In the genomic region with DNA sequence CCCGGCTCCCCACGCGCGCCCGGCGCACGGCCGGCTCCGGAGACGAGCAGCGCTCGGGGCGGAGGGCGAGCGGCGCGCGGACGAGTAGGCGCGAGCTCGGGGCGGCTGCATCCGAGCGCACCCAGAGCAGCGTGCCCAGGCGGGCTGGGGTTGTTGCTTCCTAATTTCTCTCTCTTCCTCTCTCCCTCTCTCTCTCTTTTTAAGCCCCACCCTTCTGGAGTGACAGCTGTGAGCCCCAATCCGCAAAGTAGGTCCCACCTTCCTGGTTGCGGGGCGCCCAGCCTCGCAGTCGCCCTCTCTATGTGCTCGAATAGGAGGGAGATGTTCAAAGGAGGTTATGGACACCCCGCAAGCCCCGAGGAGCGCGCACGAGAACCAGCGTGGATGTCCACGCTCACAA, we compare ENCODE assay signal across 9 mouse cellular contexts. TPM values are rescaled to one million over a fixed set of nuclear protein-coding genes. Genes with fewer than 3 reads are reported as not detected.
DNase-seq lines count a peak whose midpoint lies in the region; ATAC-seq and TF ChIP-seq lines count a peak whose summit lies in the region.
"Had no signal": no experiment of that assay in that cellular context is flagged by ENCODE, and none has a peak within 500 bp of the region (broad histone marks: within the 10 kb centered on the region; RNA-seq: fewer than 3 reads in every experiment).

A gene (minus strand): TSS at position 162 of the 400 bp plus-strand sequence.

- peak within 1 kb of the TSS; percentile 41 for H3K4me3 ChIP-seq in kidney, embryonic 16.5 days (ENCODE audit: low read length)
- H3K4me3 ChIP-seq in left cerebral cortex, adult 2 months: peak within 1 kb of the TSS; percentile 69
- H3K4me3 ChIP-seq in midbrain, embryonic 14.5 days (replicated peaks; ENCODE audit: low read depth, low read length): peak within 1 kb of the TSS; percentile 49

- intact Hi-C loops in left cerebral cortex, adult 2 months (cut with DNase I): loop anchor here (5.0 kb wide), 7 partner anchors 66 to 611 kb away; no protein-coding TSS in a partner anchor

- no peak within 1 kb of the TSS for H3K27ac ChIP-seq in kidney, embryonic 16.5 days (ENCODE audit: low read length)
- H3K27ac ChIP-seq in left cerebral cortex, adult 2 months: peak within 1 kb of the TSS; percentile 85
- no peak within 1 kb of the TSS for H3K27ac ChIP-seq in midbrain, embryonic 14.5 days (replicated peaks; ENCODE audit: low read depth, low read length)

- no peak for DNase-seq in kidney, postnatal 25 days
- DNase-seq in left cerebral cortex, adult 2 months (ENCODE audit: extremely low spot score in 1 of 2, low spot score in 2 of 2): peak; percentile 69 to 78
- DNase-seq in midbrain, embryonic 14.5 days: peak; percentile 63
- no peak for DNase-seq in urinary bladder, postnatal 10 days (ENCODE audit: low spot score)
- DNase-seq in spleen, adult 12 weeks (ENCODE audit: low spot score): no peak

- H3K36me3 ChIP-seq in kidney, embryonic 16.5 days (ENCODE audit: insufficient read depth, low read length): no peaks in the 10 kb centered on the region
- H3K36me3 ChIP-seq in midbrain, embryonic 14.5 days (ENCODE audit: control insufficient read depth, insufficient read depth, low read length): no peaks in the 10 kb centered on the region
- H3K36me3 ChIP-seq: G1E had no signal

- H3K4me1 ChIP-seq in kidney, embryonic 16.5 days (ENCODE audit: insufficient read depth, low read length): no peaks in the 10 kb centered on the region
- H3K4me1 ChIP-seq in midbrain, embryonic 14.5 days (ENCODE audit: control insufficient read depth, insufficient read depth, low read length): no peaks in the 10 kb centered on the region

- H3K27me3 ChIP-seq in kidney, embryonic 16.5 days (ENCODE audit: insufficient read depth, low read length): peaks cover 66% of the 10 kb centered on the region
- peaks cover 44% of the 10 kb centered on the region for H3K27me3 ChIP-seq in midbrain, embryonic 14.5 days (ENCODE audit: control insufficient read depth, insufficient read depth, low read length)

- peak; percentile 19; the same call in 1 of the 2 replicates for ATAC-seq in kidney, embryonic 16.5 days (ENCODE audit: low FRiP score, low TSS enrichment)
- ATAC-seq in frontal cortex, adult (ENCODE audit: low TSS enrichment): peak; percentile 88
- no peak for ATAC-seq in midbrain, embryonic 14.5 days (ENCODE audit: low FRiP score, low TSS enrichment)
- ATAC-seq in CD4-positive, CD25-positive, alpha-beta regulatory T cell, adult 4 months: no peak

- TF ChIP-seq CTCF in left cerebral cortex, adult 2 months (IDR thresholded peaks at IDR 0.05): no peak

- H3K9me3 ChIP-seq in kidney, embryonic 16.5 days (ENCODE audit: low read length): no peaks in the 10 kb centered on the region
- H3K9me3 ChIP-seq in midbrain, embryonic 14.5 days (ENCODE audit: control insufficient read depth, low read length): no peaks in the 10 kb centered on the region

- under 1% methylated on average over 39 of the region's 40 CpGs for WGBS in kidney, embryonic 16.5 days
- WGBS in midbrain, embryonic 14.5 days: under 1% methylated on average over 40 of the region's 40 CpGs

- peak within 1 kb of the TSS; percentile 67 for H3K4me2 ChIP-seq in kidney, embryonic 16.5 days (replicated peaks; ENCODE audit: low read depth, low read length)
- peak within 1 kb of the TSS; percentile 86 for H3K4me2 ChIP-seq in midbrain, embryonic 14.5 days (ENCODE audit: low read length)

- H3K9ac ChIP-seq in kidney, embryonic 16.5 days (replicated peaks; ENCODE audit: low read length): peak within 1 kb of the TSS; percentile 34
- peak within 1 kb of the TSS; percentile 52 for H3K9ac ChIP-seq in midbrain, embryonic 14.5 days (replicated peaks; ENCODE audit: low read length)

RNA-seq across cellular contexts. Expression of the gene that starts here (rescaled TPM):
- 0.19 and 0.31 TPM in 2 replicates for polyA plus RNA-seq in kidney, embryonic 16.5 days (2015; fragmentation: Nextera tagmentation; extraction: Ambion mirVana)
- 10 to 100 TPM; 57.7 to 59.9 TPM for total RNA-seq in left cerebral cortex, adult 2 months (2021)
- 4.0 and 4.1 TPM in 2 replicates for polyA plus RNA-seq in midbrain, embryonic 14.5 days (2014; fragmentation: Nextera tagmentation; extraction: Ambion mirVana)
- not detected for polyA plus RNA-seq in CD4-positive, CD25-positive, alpha-beta regulatory T cell, adult 4 months (2017; shearing (Covaris generic))
- polyA plus RNA-seq: G1E had no signal

Comparison
In these comparisons a context has a peak if more than half of its experiments do, and no peak if none do; other contexts are left out.
1. Peak in ATAC-seq, H3K4me3 ChIP-seq, H3K9ac ChIP-seq and H3K4me2 ChIP-seq in kidney, embryonic 16.5 days; RNA of the gene not detected or under 1 TPM.
2. DNase-seq: peak in left cerebral cortex, adult 2 months (2 of 2) and midbrain, embryonic 14.5 days (single experiment); none in kidney, postnatal 25 days (0 of 2), urinary bladder, postnatal 10 days (single experiment) and spleen, adult 12 weeks (single experiment).
3. Peak in every context shown above with its lines, with median percentiles within 50 percentile points of each other: H3K4me3 ChIP-seq.